Mouse (Mus musculus) heart, postnatal 0 days (tissue): Measurements from ENCODE around the gene Tent4a.

Source experiments
- CTCF ChIP-seq: IDR thresholded peaks from 2 replicates; pipeline ENCODE4 v1.5.1; 2016; ENCODE audit warnings: antibody characterized with exemption, control low read depth, low read depth
- EP300 ChIP-seq: IDR thresholded peaks from 2 replicates; pipeline ENCODE4 v1.6.1; 2016; ENCODE audit warnings: antibody characterized with exemption, low read depth

DNA sequence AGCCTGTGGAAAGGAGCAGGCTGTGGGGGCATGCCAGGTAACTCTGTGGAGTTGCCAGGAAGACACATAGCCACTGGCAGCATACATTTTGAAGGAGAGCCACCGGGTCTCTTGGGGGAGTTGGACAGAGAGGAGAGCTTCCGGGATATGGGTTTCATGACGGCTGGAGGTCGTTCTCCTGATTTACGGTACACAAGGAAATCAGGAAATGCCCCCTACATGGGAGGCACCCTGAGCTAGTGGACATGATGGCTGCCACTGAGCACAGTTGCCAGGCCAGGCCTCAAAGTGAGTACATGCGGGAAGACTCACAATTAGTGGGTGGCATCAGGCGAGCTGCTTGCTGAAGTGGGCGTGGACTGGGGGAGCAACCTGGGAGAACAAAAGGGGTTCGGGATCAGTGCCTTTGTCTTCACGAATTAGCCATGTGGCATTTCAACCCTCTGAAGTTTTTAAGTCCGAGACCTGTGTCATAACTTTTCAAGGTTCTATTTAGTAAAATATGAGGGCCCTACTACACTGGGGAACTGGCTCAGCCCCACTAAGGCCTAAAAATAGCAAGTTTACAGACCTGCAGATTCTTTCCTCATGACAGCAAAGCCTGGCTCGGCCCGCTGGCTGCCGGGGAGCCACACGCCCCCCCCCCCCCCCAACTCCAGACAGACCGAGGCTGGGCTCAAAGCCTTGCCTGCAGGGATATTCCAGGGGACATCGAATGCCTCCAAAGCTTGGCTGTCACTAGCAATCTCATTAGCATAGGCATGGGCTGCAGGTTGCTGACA lies 8.3 kb upstream of the Tent4a start:
- TF ChIP-seq CTCF (no peak), EP300 (no peak)
